Mouse (Mus musculus) G1E (cell line): Measurements from ENCODE around the gene Adamtsl3.

Experiments used
- CTCF ChIP-seq: IDR thresholded peaks from 2 replicates; pipeline ENCODE4 v1.5.1; 2012; ENCODE audit warnings: low read depth, low read length, inconsistent platforms, mixed read lengths
- GATA1 ChIP-seq: IDR thresholded peaks from 2 replicates; pipeline ENCODE4 v1.6.1; 2012; ENCODE audit warnings: borderline replicate concordance, low read length, inconsistent platforms, mixed read lengths
- TAL1 ChIP-seq: conservative IDR thresholded peaks from 2 replicates; pipeline ENCODE4 v1.6.1; 2012; ENCODE audit warnings: low read depth, low read length, inconsistent platforms, mixed read lengths

DNA sequence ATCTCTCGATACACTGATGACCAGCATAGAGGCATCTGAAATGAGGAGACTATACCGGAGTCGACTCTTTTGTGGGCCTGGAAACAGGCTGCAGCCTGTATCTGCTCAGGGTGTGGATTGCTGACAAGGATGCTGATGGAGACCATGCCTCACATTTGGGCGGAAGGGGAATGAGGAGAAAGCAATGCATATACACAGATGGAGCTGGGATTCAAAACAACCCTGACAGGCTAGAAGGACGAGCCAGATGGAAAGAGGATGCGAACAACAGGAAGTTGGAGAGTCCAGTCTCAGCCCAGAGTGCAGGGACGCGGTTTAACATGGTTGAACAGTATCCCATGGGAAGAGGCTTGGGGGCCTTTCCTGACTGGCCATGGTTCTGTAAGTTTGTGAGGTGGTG is 34.6 kb downstream of the Adamtsl3 start:
- TF ChIP-seq TAL1, result no peak
- TF ChIP-seq CTCF, result no peak
- TF ChIP-seq GATA1, result no peak
